Mouse (Mus musculus) regulatory T cell (primary cell): Measurements from ENCODE around the gene Arl8a.

Experiments used
- in situ Hi-C: fragments of 300-600 bp; cut with MboI, MseI; formaldehyde crosslinking; loops from one replicate; pipeline ENCODE4 v1.15.1; 2025; ENCODE audit warnings: high pct_unique_total_duplicates

Arl8a gene

GRCm38 (mm10) chr1:135132893-135133369, 13.7 kb upstream of the Arl8a start:
- in situ Hi-C loops: loop anchor here (10.0 kb wide), 1 partner anchor 578 kb away; no protein-coding TSS in a partner anchor

- in situ Hi-C loops: loop anchor here (10.0 kb wide), 1 partner anchor 579 kb away; no protein-coding TSS in a partner anchor
Measured at GRCm38 (mm10) chr1:135133678-135134435, 12.8 kb upstream of the Arl8a start.

- in situ Hi-C loops: loop anchor here (10.0 kb wide), 1 partner anchor 580 kb away; no protein-coding TSS in a partner anchor
Measured at GRCm38 (mm10) chr1:135135111-135135787, 11.4 kb upstream of the Arl8a start.

GRCm38 (mm10) chr1:135136500-135136899, 10.1 kb upstream of the Arl8a start:
- in situ Hi-C loops: loop anchor here (10.0 kb wide), 1 partner anchor 582 kb away; no protein-coding TSS in a partner anchor

GRCm38 (mm10) chr1:135139906-135140305, 6.7 kb upstream of the Arl8a start:
- in situ Hi-C loops: loop anchor here (10.0 kb wide), 1 partner anchor 585 kb away; no protein-coding TSS in a partner anchor

- in situ Hi-C loops: no loop called here
Measured at GRCm38 (mm10) chr1:135142452-135142851, 4.2 kb upstream of the Arl8a start.

GRCm38 (mm10) chr1:135143940-135144339, 2.7 kb upstream of the Arl8a start:
- in situ Hi-C loops: no loop called here

GRCm38 (mm10) chr1:135146946-135147701, 500 bp downstream of the Arl8a start:
- in situ Hi-C loops: no loop called here

- in situ Hi-C loops: no loop called here
Measured at GRCm38 (mm10) chr1:135147702-135148058, 1.1 kb downstream of the Arl8a start.

- in situ Hi-C loops: no loop called here
Measured at GRCm38 (mm10) chr1:135148476-135148875, 1.9 kb downstream of the Arl8a start.

- in situ Hi-C loops: no loop called here
Measured at GRCm38 (mm10) chr1:135148996-135149395, 2.4 kb downstream of the Arl8a start.

- in situ Hi-C loops: loop anchor here (25.0 kb wide), 1 partner anchor 208 kb away; no protein-coding TSS in a partner anchor
Measured at GRCm38 (mm10) chr1:135154011-135154410, 7.4 kb downstream of the Arl8a start.

- in situ Hi-C loops: loop anchor here (25.0 kb wide), 1 partner anchor 208 kb away; no protein-coding TSS in a partner anchor
Measured at GRCm38 (mm10) chr1:135154411-135154959, 7.9 kb downstream of the Arl8a start.

- in situ Hi-C loops: loop anchor here (25.0 kb wide), 1 partner anchor 206 kb away; no protein-coding TSS in a partner anchor
Measured at GRCm38 (mm10) chr1:135156300-135156699, 9.7 kb downstream of the Arl8a start.

GRCm38 (mm10) chr1:135158633-135159032, 12.0 kb downstream of the Arl8a start:
- in situ Hi-C loops: loop anchor here (25.0 kb wide), 1 partner anchor 204 kb away; no protein-coding TSS in a partner anchor

- in situ Hi-C loops: loop anchor here (25.0 kb wide), 1 partner anchor 203 kb away; no protein-coding TSS in a partner anchor
Measured at GRCm38 (mm10) chr1:135159074-135159473, 12.4 kb downstream of the Arl8a start.

- in situ Hi-C loops: loop anchor here (25.0 kb wide), 1 partner anchor 203 kb away; no protein-coding TSS in a partner anchor
Measured at GRCm38 (mm10) chr1:135159556-135160123, 13.0 kb downstream of the Arl8a start.

GRCm38 (mm10) chr1:135160411-135161050, 13.9 kb downstream of the Arl8a start:
- in situ Hi-C loops: loop anchor here (25.0 kb wide), 1 partner anchor 202 kb away; no protein-coding TSS in a partner anchor

GRCm38 (mm10) chr1:135162720-135163119, 16.1 kb downstream of the Arl8a start:
- in situ Hi-C loops: loop anchor here (25.0 kb wide), 1 partner anchor 200 kb away; no protein-coding TSS in a partner anchor

- in situ Hi-C loops: loop anchor here (25.0 kb wide), 1 partner anchor 195 kb away; no protein-coding TSS in a partner anchor
Measured at GRCm38 (mm10) chr1:135167435-135167834, 20.8 kb downstream of the Arl8a start, which contains the start of gene Gpr37l1. Gpr37l1 (minus strand) TSS chr1:135167681.
